Mouse (Mus musculus): ENCODE data around the gene Chrm3. TPM values are rescaled to one million over a fixed set of nuclear protein-coding genes. Genes with fewer than 3 reads are reported as not detected.

Chrm3 gene
- polyA plus RNA-seq, 1 experiment = not detected

- Histone ChIP-seq H3K79me3 (ENCODE audit: low read depth) (no peaks in the 10 kb centered on the region), H3K4me3 (ENCODE audit: insufficient read depth, poor library complexity, severe bottlenecking) (no peak overlapping the region), H3K36me3 (ENCODE audit: control insufficient read depth, insufficient read depth) (no peaks in the 10 kb centered on the region), H3K79me2 (ENCODE audit: control insufficient read depth, insufficient read depth) (no peaks in the 10 kb centered on the region), H3ac (ENCODE audit: control insufficient read depth, insufficient read length, low read depth) (no peak overlapping the region), H3K27me3 (ENCODE audit: control insufficient read depth, insufficient read depth, insufficient read length) (no peaks in the 10 kb centered on the region)
- TF ChIP-seq CEBPB (IDR thresholded peaks at IDR 0.05; ENCODE audit: low read depth) = no peak
- no peak for TF ChIP-seq USF1 (IDR thresholded peaks at IDR 0.05; ENCODE audit: low read depth)
- no peak for TF ChIP-seq MYOG (IDR thresholded peaks at IDR 0.05; ENCODE audit: control insufficient read depth, extremely low read depth, insufficient read length)
- TF ChIP-seq MYOD1 (IDR thresholded peaks at IDR 0.05; ENCODE audit: control insufficient read depth, insufficient read length, low read depth) = no peak
- TF ChIP-seq FOSL1 (IDR thresholded peaks at IDR 0.05; ENCODE audit: insufficient read depth, low read length, poor library complexity, severe bottlenecking) = no peak
- TF ChIP-seq MAX (IDR thresholded peaks at IDR 0.05) = no peak
- no peak for TF ChIP-seq CTCF (IDR thresholded peaks at IDR 0.05; ENCODE audit: control insufficient read depth, insufficient read depth, insufficient read length)
These were observed 421.7 kb downstream of the Chrm3 start for GRCm38 (mm10) chr13:9938798-9939485.

- no peak overlapping the region for H3K4me3 ChIP-seq (ENCODE audit: insufficient read depth, poor library complexity, severe bottlenecking)
- no peak for TF ChIP-seq CEBPB (IDR thresholded peaks at IDR 0.05; ENCODE audit: low read depth)
- no peak for TF ChIP-seq MAX (IDR thresholded peaks at IDR 0.05)
- no peak for TF ChIP-seq MYOG (IDR thresholded peaks at IDR 0.05; ENCODE audit: control insufficient read depth, extremely low read depth, insufficient read length)
- TF ChIP-seq FOSL1 (IDR thresholded peaks at IDR 0.05; ENCODE audit: insufficient read depth, low read length, poor library complexity, severe bottlenecking) = no peak
- TF ChIP-seq MYOD1 (IDR thresholded peaks at IDR 0.05; ENCODE audit: control insufficient read depth, insufficient read length, low read depth) = no peak
- no peak for TF ChIP-seq CTCF (IDR thresholded peaks at IDR 0.05; ENCODE audit: control insufficient read depth, insufficient read depth, insufficient read length)
- no peak for TF ChIP-seq USF1 (IDR thresholded peaks at IDR 0.05; ENCODE audit: low read depth)
- H3K36me3 ChIP-seq (ENCODE audit: control insufficient read depth, insufficient read depth) = no peaks in the 10 kb centered on the region
- no peak overlapping the region for H3ac ChIP-seq (ENCODE audit: control insufficient read depth, insufficient read length, low read depth)
- no peaks in the 10 kb centered on the region for H3K27me3 ChIP-seq (ENCODE audit: control insufficient read depth, insufficient read depth, insufficient read length)
- no peaks in the 10 kb centered on the region for H3K79me3 ChIP-seq (ENCODE audit: low read depth)
- no peaks in the 10 kb centered on the region for H3K79me2 ChIP-seq (ENCODE audit: control insufficient read depth, insufficient read depth)
These were observed 427.9 kb downstream of the Chrm3 start for GRCm38 (mm10) chr13:9932714-9933113.

GRCm38 (mm10) chr13:9930606-9931005 lies 430.0 kb downstream of the Chrm3 start:
- no peak overlapping the region for H3ac ChIP-seq (ENCODE audit: control insufficient read depth, insufficient read length, low read depth)
- no peaks in the 10 kb centered on the region for H3K27me3 ChIP-seq (ENCODE audit: control insufficient read depth, insufficient read depth, insufficient read length)
- H3K36me3 ChIP-seq (ENCODE audit: control insufficient read depth, insufficient read depth) = no peaks in the 10 kb centered on the region
- no peaks in the 10 kb centered on the region for H3K79me2 ChIP-seq (ENCODE audit: control insufficient read depth, insufficient read depth)
- no peaks in the 10 kb centered on the region for H3K79me3 ChIP-seq (ENCODE audit: low read depth)
- no peak overlapping the region for H3K4me3 ChIP-seq (ENCODE audit: insufficient read depth, poor library complexity, severe bottlenecking)
- TF ChIP-seq MYOD1 (IDR thresholded peaks at IDR 0.05; ENCODE audit: control insufficient read depth, insufficient read length, low read depth) (no peak), USF1 (IDR thresholded peaks at IDR 0.05; ENCODE audit: low read depth) (no peak), CEBPB (IDR thresholded peaks at IDR 0.05; ENCODE audit: low read depth) (no peak), FOSL1 (IDR thresholded peaks at IDR 0.05; ENCODE audit: insufficient read depth, low read length, poor library complexity, severe bottlenecking) (no peak), MYOG (IDR thresholded peaks at IDR 0.05; ENCODE audit: control insufficient read depth, extremely low read depth, insufficient read length) (no peak), MAX (IDR thresholded peaks at IDR 0.05) (no peak), CTCF (IDR thresholded peaks at IDR 0.05; ENCODE audit: control insufficient read depth, insufficient read depth, insufficient read length) (no peak)

- H3K79me3 ChIP-seq (ENCODE audit: low read depth) = no peaks in the 10 kb centered on the region
- no peaks in the 10 kb centered on the region for H3K36me3 ChIP-seq (ENCODE audit: control insufficient read depth, insufficient read depth)
- TF ChIP-seq MAX (IDR thresholded peaks at IDR 0.05) (no peak), MYOD1 (IDR thresholded peaks at IDR 0.05; ENCODE audit: control insufficient read depth, insufficient read length, low read depth) (no peak), FOSL1 (IDR thresholded peaks at IDR 0.05; ENCODE audit: insufficient read depth, low read length, poor library complexity, severe bottlenecking) (no peak), CTCF (IDR thresholded peaks at IDR 0.05; ENCODE audit: control insufficient read depth, insufficient read depth, insufficient read length) (no peak), CEBPB (IDR thresholded peaks at IDR 0.05; ENCODE audit: low read depth) (no peak)
- no peaks in the 10 kb centered on the region for H3K79me2 ChIP-seq (ENCODE audit: control insufficient read depth, insufficient read depth)
- H3K4me3 ChIP-seq (ENCODE audit: insufficient read depth, poor library complexity, severe bottlenecking) = no peak overlapping the region
- H3ac ChIP-seq (ENCODE audit: control insufficient read depth, insufficient read length, low read depth) = no peak overlapping the region
- H3K27me3 ChIP-seq (ENCODE audit: control insufficient read depth, insufficient read depth, insufficient read length) = no peaks in the 10 kb centered on the region
These were observed 430.7 kb downstream of the Chrm3 start for GRCm38 (mm10) chr13:9929978-9930377.

- Histone ChIP-seq H3K79me3 (ENCODE audit: low read depth) (no peaks in the 10 kb centered on the region), H3K79me2 (ENCODE audit: control insufficient read depth, insufficient read depth) (no peaks in the 10 kb centered on the region), H3K27me3 (ENCODE audit: control insufficient read depth, insufficient read depth, insufficient read length) (no peaks in the 10 kb centered on the region), H3K4me3 (ENCODE audit: insufficient read depth, poor library complexity, severe bottlenecking) (no peak overlapping the region), H3K36me3 (ENCODE audit: control insufficient read depth, insufficient read depth) (no peaks in the 10 kb centered on the region), H3ac (ENCODE audit: control insufficient read depth, insufficient read length, low read depth) (no peak overlapping the region)
- TF ChIP-seq USF1 (IDR thresholded peaks at IDR 0.05; ENCODE audit: low read depth) (no peak), CEBPB (IDR thresholded peaks at IDR 0.05; ENCODE audit: low read depth) (no peak), FOSL1 (IDR thresholded peaks at IDR 0.05; ENCODE audit: insufficient read depth, low read length, poor library complexity, severe bottlenecking) (no peak)
These were observed 439.5 kb downstream of the Chrm3 start for GRCm38 (mm10) chr13:9921150-9921549.

- TF ChIP-seq FOSL1 (IDR thresholded peaks at IDR 0.05; ENCODE audit: insufficient read depth, low read length, poor library complexity, severe bottlenecking) = no peak
- TF ChIP-seq MYOD1 (IDR thresholded peaks at IDR 0.05; ENCODE audit: control insufficient read depth, insufficient read length, low read depth) = no peak
- no peak for TF ChIP-seq MAX (IDR thresholded peaks at IDR 0.05)
- no peak for TF ChIP-seq USF1 (IDR thresholded peaks at IDR 0.05; ENCODE audit: low read depth)
- TF ChIP-seq CEBPB (IDR thresholded peaks at IDR 0.05; ENCODE audit: low read depth) = no peak
- TF ChIP-seq CTCF (IDR thresholded peaks at IDR 0.05; ENCODE audit: control insufficient read depth, insufficient read depth, insufficient read length) = no peak
- TF ChIP-seq MYOG (IDR thresholded peaks at IDR 0.05; ENCODE audit: control insufficient read depth, extremely low read depth, insufficient read length) = no peak
- Histone ChIP-seq H3K27me3 (ENCODE audit: control insufficient read depth, insufficient read depth, insufficient read length) (no peaks in the 10 kb centered on the region), H3K4me3 (ENCODE audit: insufficient read depth, poor library complexity, severe bottlenecking) (no peak overlapping the region), H3K36me3 (ENCODE audit: control insufficient read depth, insufficient read depth) (no peaks in the 10 kb centered on the region), H3K79me2 (ENCODE audit: control insufficient read depth, insufficient read depth) (no peaks in the 10 kb centered on the region), H3K79me3 (ENCODE audit: low read depth) (no peaks in the 10 kb centered on the region), H3ac (ENCODE audit: control insufficient read depth, insufficient read length, low read depth) (no peak overlapping the region)
These were observed 447.9 kb downstream of the Chrm3 start for GRCm38 (mm10) chr13:9912697-9913096.
